Mouse (Mus musculus): Measurements from ENCODE around the gene Washc3. TPM values are rescaled to one million over a fixed set of nuclear protein-coding genes. Genes with fewer than 3 reads are reported as not detected.

Washc3 gene
- polyA plus RNA-seq (2016; fragmentation: Nextera tagmentation; extraction: Ambion mirVana) = 50.8 and 53.2 TPM in 2 replicates

DNA sequence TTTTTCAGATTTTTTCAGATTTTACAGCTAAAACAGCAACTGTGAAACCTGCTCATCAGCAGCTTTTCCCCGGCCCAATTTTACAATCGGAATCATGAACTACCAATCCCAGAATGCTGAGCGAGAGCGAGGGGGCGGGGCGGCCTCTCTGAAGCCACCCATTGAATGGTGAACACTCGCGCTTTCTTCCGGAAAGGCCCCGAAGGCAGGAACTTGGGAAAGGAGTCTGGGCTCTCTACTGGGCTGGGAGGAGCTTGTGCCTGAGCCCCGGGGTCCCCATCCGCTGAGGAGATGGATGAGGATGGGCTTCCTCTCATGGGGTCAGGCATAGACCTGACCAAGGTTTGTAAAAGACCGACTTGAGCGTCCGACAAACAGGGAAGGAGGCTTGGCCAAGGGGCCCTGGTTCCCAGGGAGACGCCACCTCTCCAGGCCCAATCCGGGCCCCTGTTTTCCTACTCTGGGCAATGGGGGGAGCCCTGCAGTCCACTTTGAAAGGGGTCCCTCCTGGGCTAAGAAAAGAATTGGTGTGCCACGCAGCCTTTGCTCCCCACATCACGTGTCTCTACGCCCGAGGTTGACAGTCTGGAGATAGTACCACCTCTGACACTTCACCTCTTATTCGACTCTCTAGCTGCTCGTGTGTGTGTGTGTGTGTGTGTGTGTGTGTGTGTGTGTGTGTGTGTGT, at the start of gene Washc3:
Gene Washc3, plus strand, starts transcription at position 143 of the 688 bp plus-strand sequence.
- Histone ChIP-seq H3K27ac (peak within 1 kb of the TSS; percentile 88), H3K36me3 (peaks cover 12% of the 10 kb centered on the region), H3K4me1 (peaks cover 7% of the 10 kb centered on the region; the same call in 1 of the 2 replicates), H3K9me3 (replicated peaks) (no peaks in the 10 kb centered on the region), H3K27me3 (ENCODE audit: low read depth, poor library complexity, severe bottlenecking) (no peaks in the 10 kb centered on the region), H3K4me3 (peak within 1 kb of the TSS; percentile 60)
- 3% methylated on average over 23 of the region's 23 CpGs for WGBS
- DNase-seq (ENCODE audit: low spot score) = peak; percentile 90

GRCm38 (mm10) chr10:88151658-88152057, 49.2 kb upstream of the Washc3 start:
- no peaks in the 10 kb centered on the region for H3K27me3 ChIP-seq (ENCODE audit: low read depth, poor library complexity, severe bottlenecking)
- WGBS = 91% methylated on average over 6 of the region's 6 CpGs
- no peak for DNase-seq (ENCODE audit: low spot score)
- H3K27ac ChIP-seq = no peak overlapping the region
- H3K4me1 ChIP-seq = peaks cover 8% of the 10 kb centered on the region; the same call in 1 of the 2 replicates
- no peak overlapping the region for H3K4me3 ChIP-seq
- peaks cover 77% of the 10 kb centered on the region for H3K36me3 ChIP-seq
- no peaks in the 10 kb centered on the region for H3K9me3 ChIP-seq (replicated peaks)

- Histone ChIP-seq H3K27me3 (ENCODE audit: low read depth, poor library complexity, severe bottlenecking) (no peaks in the 10 kb centered on the region), H3K4me1 (no peaks in the 10 kb centered on the region), H3K36me3 (peaks cover 86% of the 10 kb centered on the region), H3K4me3 (no peak overlapping the region), H3K9me3 (replicated peaks) (no peaks in the 10 kb centered on the region), H3K27ac (no peak overlapping the region)
- no peak for DNase-seq (ENCODE audit: low spot score)
- WGBS = 93% methylated on average over 2 of the region's 2 CpGs
Observed at GRCm38 (mm10) chr10:88162096-88162495, 38.8 kb upstream of the Washc3 start.

DNA sequence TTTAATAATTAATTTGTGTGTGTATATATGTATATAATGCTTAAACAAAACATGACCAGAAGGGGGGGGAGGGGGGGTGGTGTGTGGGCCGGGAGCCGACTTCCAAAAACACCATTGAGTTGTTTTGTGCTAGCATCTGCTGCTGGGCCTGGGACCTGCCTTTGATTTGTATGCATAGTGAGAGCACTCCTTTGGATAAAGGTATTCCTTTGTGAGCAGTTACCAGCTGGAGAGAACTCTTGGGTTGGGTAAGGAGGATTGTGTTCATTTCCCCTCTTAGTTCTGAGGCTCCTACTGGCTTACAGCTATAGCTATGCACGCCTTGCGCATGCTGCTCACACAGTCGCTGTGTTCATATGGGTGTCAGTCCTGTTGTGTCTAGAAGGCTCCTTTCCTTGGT, 38.2 kb upstream of the Washc3 start:
- H3K9me3 ChIP-seq (replicated peaks) = no peaks in the 10 kb centered on the region
- H3K4me1 ChIP-seq = no peaks in the 10 kb centered on the region
- no peak overlapping the region for H3K4me3 ChIP-seq
- peaks cover 80% of the 10 kb centered on the region for H3K36me3 ChIP-seq
- WGBS = 93% methylated on average over 5 of the region's 5 CpGs
- H3K27me3 ChIP-seq (ENCODE audit: low read depth, poor library complexity, severe bottlenecking) = no peaks in the 10 kb centered on the region
- no peak overlapping the region for H3K27ac ChIP-seq
- no peak for DNase-seq (ENCODE audit: low spot score)

DNA sequence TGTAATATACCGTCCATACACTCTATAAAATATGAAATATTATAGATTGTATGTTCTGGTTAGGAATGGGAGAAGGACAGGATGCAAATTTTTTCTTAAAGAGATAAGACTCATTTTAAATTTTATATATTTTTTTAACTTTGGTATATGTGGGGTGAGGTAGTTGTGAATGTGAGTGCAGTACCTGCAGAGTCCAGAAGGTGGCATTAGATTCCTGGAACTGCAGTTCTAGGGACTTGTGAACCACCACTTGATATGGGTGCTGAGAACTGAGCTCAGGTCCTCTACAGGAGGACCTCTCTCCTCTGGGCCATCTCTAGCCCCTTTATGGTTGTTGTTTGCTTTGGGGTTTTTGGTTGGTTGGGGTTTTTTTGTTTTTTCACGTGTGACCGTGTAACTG, 34.7 kb upstream of the Washc3 start:
- no peak for DNase-seq (ENCODE audit: low spot score)
- no peak overlapping the region for H3K4me3 ChIP-seq
- H3K27me3 ChIP-seq (ENCODE audit: low read depth, poor library complexity, severe bottlenecking) = no peaks in the 10 kb centered on the region
- H3K36me3 ChIP-seq = peaks cover 51% of the 10 kb centered on the region
- no peaks in the 10 kb centered on the region for H3K4me1 ChIP-seq
- WGBS = 98% methylated on average over 3 of the region's 3 CpGs
- no peak overlapping the region for H3K27ac ChIP-seq
- no peaks in the 10 kb centered on the region for H3K9me3 ChIP-seq (replicated peaks)

DNA sequence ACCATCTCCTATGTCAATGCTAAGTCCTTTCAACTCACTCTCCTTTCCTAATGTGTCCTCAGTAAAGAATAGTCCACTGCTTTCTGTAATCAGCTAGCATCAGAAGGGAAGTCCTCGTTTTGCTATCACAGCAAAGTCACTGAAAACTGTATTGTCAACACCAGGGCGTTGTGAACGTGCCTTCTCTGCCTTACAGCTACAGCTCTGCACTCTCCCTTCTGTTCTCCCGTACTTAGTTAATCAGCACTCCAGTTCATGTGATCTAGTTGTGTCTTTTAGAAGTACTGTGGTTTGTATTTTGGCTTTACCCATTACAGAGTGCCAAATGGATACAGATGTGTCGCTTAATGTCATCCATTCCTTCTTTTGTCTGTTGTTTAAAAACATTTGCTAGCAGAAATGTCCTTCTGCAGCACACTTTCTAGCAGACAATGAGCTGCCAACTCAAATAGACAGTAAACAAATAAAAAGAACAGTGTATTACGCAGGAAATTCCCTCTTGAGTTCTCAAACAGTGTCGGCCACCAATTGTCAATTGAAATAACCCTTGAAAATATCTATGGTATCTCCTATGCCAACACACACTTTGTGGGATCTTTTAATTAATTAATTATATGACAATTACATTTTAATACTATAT, 33.3 kb upstream of the Washc3 start:
- Histone ChIP-seq H3K27ac (no peak overlapping the region), H3K4me3 (no peak overlapping the region), H3K36me3 (peaks cover 54% of the 10 kb centered on the region), H3K27me3 (ENCODE audit: low read depth, poor library complexity, severe bottlenecking) (no peaks in the 10 kb centered on the region), H3K4me1 (no peaks in the 10 kb centered on the region), H3K9me3 (replicated peaks) (no peaks in the 10 kb centered on the region)
- 90% methylated on average over 7 of the region's 7 CpGs for WGBS
- DNase-seq (ENCODE audit: low spot score) = no peak

DNA sequence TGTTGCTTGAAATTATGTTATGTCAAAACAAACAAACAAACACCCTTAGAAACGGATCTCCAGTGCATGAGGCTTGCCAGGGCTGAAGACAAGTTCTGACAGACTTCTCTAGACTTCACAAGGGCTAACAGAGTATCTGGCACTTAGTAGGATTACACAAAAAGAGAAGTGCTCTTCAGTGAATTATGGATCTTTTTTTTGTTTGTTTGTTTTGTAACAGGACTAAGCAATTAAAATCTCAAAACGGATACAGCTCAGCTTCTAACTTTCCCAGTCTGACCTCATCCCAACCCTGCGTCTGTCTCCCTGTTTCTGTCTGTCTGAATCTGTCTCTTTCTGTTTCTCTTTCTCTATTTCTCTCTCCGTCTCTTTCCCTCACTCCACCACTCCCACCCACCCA, 352 bp upstream of the Washc3 start:
- 21% methylated on average over 4 of the region's 4 CpGs for WGBS
- peak overlapping the region; percentile 88 for H3K27ac ChIP-seq
- no peaks in the 10 kb centered on the region for H3K9me3 ChIP-seq (replicated peaks)
- no peak for DNase-seq (ENCODE audit: low spot score)
- peaks cover 10% of the 10 kb centered on the region for H3K36me3 ChIP-seq
- no peaks in the 10 kb centered on the region for H3K27me3 ChIP-seq (ENCODE audit: low read depth, poor library complexity, severe bottlenecking)
- H3K4me1 ChIP-seq = peaks cover 7% of the 10 kb centered on the region; the same call in 1 of the 2 replicates
- H3K4me3 ChIP-seq = peak overlapping the region; percentile 60

DNA sequence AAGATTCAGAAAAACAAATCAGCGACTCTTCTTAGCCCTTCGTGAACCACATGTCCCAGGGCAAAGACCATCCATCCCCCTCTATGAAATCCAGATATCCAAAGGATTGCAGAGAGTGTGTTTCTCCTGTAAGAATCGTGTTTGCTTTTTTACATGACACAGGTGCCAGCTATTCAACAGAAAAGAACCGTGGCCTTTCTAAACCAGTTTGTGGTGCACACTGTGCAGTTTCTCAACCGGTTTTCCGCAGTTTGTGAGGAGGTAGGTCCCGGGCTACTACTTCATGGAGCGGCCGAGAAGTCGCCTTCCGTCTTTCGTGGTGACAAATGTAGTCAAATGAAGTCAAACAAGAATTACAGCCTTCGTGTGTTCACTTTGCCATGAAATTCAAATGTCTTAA, 757 bp downstream of the Washc3 start:
- Histone ChIP-seq H3K4me1 (peaks cover 7% of the 10 kb centered on the region; the same call in 1 of the 2 replicates), H3K27me3 (ENCODE audit: low read depth, poor library complexity, severe bottlenecking) (no peaks in the 10 kb centered on the region), H3K27ac (peak overlapping the region; percentile 88), H3K4me3 (peak overlapping the region; percentile 60), H3K9me3 (replicated peaks) (no peaks in the 10 kb centered on the region), H3K36me3 (peaks cover 12% of the 10 kb centered on the region)
- WGBS = 81% methylated on average over 13 of the region's 13 CpGs
- no peak for DNase-seq (ENCODE audit: low spot score)

GRCm38 (mm10) chr10:88202581-88202980, 1.7 kb downstream of the Washc3 start:
- no peaks in the 10 kb centered on the region for H3K9me3 ChIP-seq (replicated peaks)
- H3K27ac ChIP-seq = no peak overlapping the region
- DNase-seq (ENCODE audit: low spot score) = no peak
- peaks cover 12% of the 10 kb centered on the region for H3K36me3 ChIP-seq
- WGBS = 94% methylated on average over 8 of the region's 8 CpGs
- H3K27me3 ChIP-seq (ENCODE audit: low read depth, poor library complexity, severe bottlenecking) = no peaks in the 10 kb centered on the region
- peaks cover 7% of the 10 kb centered on the region; the same call in 1 of the 2 replicates for H3K4me1 ChIP-seq
- no peak overlapping the region for H3K4me3 ChIP-seq

DNA sequence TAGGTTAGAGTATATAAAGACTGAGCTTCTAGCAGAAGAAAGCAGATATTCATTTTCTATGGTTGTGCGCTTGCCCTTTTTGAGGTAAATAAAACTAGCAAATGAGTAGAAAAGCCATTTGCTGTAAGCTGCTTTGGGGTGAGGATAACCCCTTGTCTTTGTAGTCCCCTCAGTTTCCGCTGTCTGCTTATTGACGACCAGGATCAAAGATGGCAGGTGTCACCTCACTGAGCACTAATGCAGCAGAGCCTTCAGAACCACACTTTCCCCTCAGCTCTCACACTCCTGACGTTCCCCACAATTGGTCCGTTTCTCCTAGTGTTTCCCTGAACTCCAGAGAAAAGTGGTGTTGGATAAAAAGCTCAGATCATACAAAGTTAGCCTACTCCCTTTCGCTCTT, 2.3 kb downstream of the Washc3 start:
- Histone ChIP-seq H3K27ac (no peak overlapping the region), H3K4me1 (peaks cover 7% of the 10 kb centered on the region; the same call in 1 of the 2 replicates), H3K9me3 (replicated peaks) (no peaks in the 10 kb centered on the region), H3K27me3 (ENCODE audit: low read depth, poor library complexity, severe bottlenecking) (no peaks in the 10 kb centered on the region), H3K4me3 (no peak overlapping the region), H3K36me3 (peaks cover 12% of the 10 kb centered on the region)
- no peak for DNase-seq (ENCODE audit: low spot score)
- 87% methylated on average over 6 of the region's 6 CpGs for WGBS

GRCm38 (mm10) chr10:88212644-88213043, 11.8 kb downstream of the Washc3 start:
- DNase-seq (ENCODE audit: low spot score) = no peak
- H3K27ac ChIP-seq = no peak overlapping the region
- WGBS = 91% methylated on average over 5 of the region's 5 CpGs
- H3K27me3 ChIP-seq (ENCODE audit: low read depth, poor library complexity, severe bottlenecking) = no peaks in the 10 kb centered on the region
- no peak overlapping the region for H3K4me3 ChIP-seq
- peaks cover 26% of the 10 kb centered on the region for H3K36me3 ChIP-seq
- H3K9me3 ChIP-seq (replicated peaks) = no peaks in the 10 kb centered on the region
- H3K4me1 ChIP-seq = no peaks in the 10 kb centered on the region

DNA sequence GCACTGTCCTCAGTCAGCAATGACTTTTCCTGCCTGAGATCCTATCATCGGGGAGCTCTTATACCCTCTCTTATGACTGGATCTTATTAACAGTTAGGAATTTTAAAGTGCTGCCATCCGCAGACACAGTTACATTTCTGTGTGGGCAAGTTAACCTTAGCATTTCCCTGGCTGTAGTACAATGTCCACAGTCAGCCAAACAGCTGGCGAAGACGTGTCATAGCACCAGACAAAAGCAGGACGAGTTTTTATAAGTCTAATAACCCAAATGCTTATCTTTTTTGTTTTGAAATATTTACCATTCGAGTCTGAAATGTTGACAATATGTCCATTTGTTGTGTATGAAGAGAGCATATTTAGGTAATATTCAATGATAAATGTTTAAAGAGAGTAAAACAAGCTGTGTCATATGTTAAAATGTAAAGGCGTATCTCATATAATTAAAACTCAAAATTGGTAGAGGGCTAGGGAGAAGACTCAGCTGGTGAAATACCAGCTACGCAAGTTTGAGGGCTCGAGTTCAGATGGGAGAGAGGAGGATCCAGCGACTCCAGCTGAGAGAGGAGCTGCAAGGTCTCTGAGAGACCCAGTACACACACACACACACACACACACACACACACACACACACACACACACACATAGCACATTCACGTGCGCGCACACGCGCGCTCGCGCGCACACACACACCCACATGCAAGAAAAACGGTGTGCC, 14.1 kb downstream of the Washc3 start:
- DNase-seq (ENCODE audit: low spot score) = no peak
- Histone ChIP-seq H3K9me3 (replicated peaks) (no peaks in the 10 kb centered on the region), H3K27me3 (ENCODE audit: low read depth, poor library complexity, severe bottlenecking) (no peaks in the 10 kb centered on the region), H3K27ac (no peak overlapping the region), H3K36me3 (peaks cover 34% of the 10 kb centered on the region), H3K4me1 (no peaks in the 10 kb centered on the region), H3K4me3 (no peak overlapping the region)
- 94% methylated on average over 20 of the region's 20 CpGs for WGBS

GRCm38 (mm10) chr10:88218161-88218560, 17.3 kb downstream of the Washc3 start:
- over 99% methylated on average over 3 of the region's 3 CpGs for WGBS
- Histone ChIP-seq H3K4me1 (peaks cover 12% of the 10 kb centered on the region; the same call in 1 of the 2 replicates), H3K36me3 (peaks cover 43% of the 10 kb centered on the region), H3K4me3 (no peak overlapping the region), H3K27ac (no peak overlapping the region), H3K9me3 (replicated peaks) (no peaks in the 10 kb centered on the region), H3K27me3 (ENCODE audit: low read depth, poor library complexity, severe bottlenecking) (no peaks in the 10 kb centered on the region)
- no peak for DNase-seq (ENCODE audit: low spot score)
